ENCODE assay signal across 14 mouse cellular contexts in genomic region chr3:129523456-129524143, GRCm38 (mm10).
"Had no signal": no experiment of that assay in that cellular context is flagged by ENCODE, and none has a peak within 500 bp of the region (broad histone marks: within the 10 kb centered on the region; RNA-seq: fewer than 3 reads in every experiment).

No protein-coding gene starts in this region.

- H3K4me3 ChIP-seq: limb, embryonic 10.5 days; liver, embryonic 12.5 days; midbrain, embryonic 15.5 days; neural tube, embryonic 12.5 days had no signal

- H3K27ac ChIP-seq: limb, embryonic 10.5 days; liver, embryonic 12.5 days; midbrain, embryonic 15.5 days; neural tube, embryonic 12.5 days; stomach, postnatal 0 days had no signal

- H3K36me3 ChIP-seq: limb, embryonic 10.5 days; liver, embryonic 12.5 days; midbrain, embryonic 15.5 days; neural tube, embryonic 12.5 days had no signal

- H3K4me1 ChIP-seq: limb, embryonic 10.5 days; liver, embryonic 12.5 days; midbrain, embryonic 15.5 days; neural tube, embryonic 12.5 days had no signal

- H3K9me3 ChIP-seq: limb, embryonic 10.5 days; liver, embryonic 12.5 days; midbrain, embryonic 15.5 days; neural tube, embryonic 12.5 days had no signal

- H3K27me3 ChIP-seq: liver, embryonic 12.5 days; midbrain, embryonic 15.5 days; neural tube, embryonic 12.5 days had no signal

- ATAC-seq: liver, embryonic 12.5 days; midbrain, embryonic 15.5 days had no signal

- DNase-seq: kidney, adult 11 months; kidney, adult 9 months; kidney, postnatal 10 days; lung, embryonic 14.5 days; lung, postnatal 10 days; retina, postnatal 1 day; right cerebral cortex, postnatal 4 days; spleen, adult 18-20 months; thymus, postnatal 14 days had no signal
